ENCODE assay signal across 10 mouse cellular contexts in the genomic region with DNA sequence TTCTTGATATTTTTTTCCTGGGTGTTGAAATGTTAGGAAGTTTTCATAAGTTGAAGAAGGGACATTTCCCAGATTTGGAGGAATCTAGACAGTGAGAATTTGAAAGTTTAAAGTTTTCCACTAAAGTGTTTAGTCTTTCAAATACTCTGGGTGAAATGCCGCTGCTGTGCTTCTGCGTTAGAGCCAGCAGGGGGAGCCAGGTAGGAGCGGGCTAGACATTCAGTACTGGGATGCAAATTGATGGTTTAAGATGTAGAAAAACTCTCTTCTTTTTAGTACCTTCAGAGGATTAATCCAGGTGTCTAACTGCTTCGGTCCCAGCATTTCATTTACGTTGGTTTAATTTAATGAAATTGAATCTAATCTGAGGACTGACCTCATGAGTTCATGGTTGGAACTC.
DNase-seq lines count a peak whose midpoint lies in the region; TF ChIP-seq lines count a peak whose summit lies in the region.
"Had no signal": no experiment of that assay in that cellular context is flagged by ENCODE, and none has a peak within 500 bp of the region (broad histone marks: within the 10 kb centered on the region; RNA-seq: fewer than 3 reads in every experiment).

No protein-coding gene starts in this region.

- TF ChIP-seq CTCF in testis, adult 2 months (IDR thresholded peaks at IDR 0.05; ENCODE audit: control insufficient read depth, insufficient read depth, insufficient replicate concordance, low read depth, low read length): peak; percentile 68; the same call in 1 of the 2 replicates

- no peak overlapping the region for H3K27ac ChIP-seq in testis, adult 2 months (ENCODE audit: control insufficient read depth, insufficient read depth, low read depth, low read length)
- H3K27ac ChIP-seq: embryonic facial prominence, embryonic 15.5 days; macrophage had no signal

- no peaks in the 10 kb centered on the region for H3K4me1 ChIP-seq in testis, adult 2 months (ENCODE audit: control insufficient read depth, insufficient read depth, low read length)
- H3K4me1 ChIP-seq: embryonic facial prominence, embryonic 15.5 days had no signal

- H3K27me3 ChIP-seq in testis, adult 2 months (ENCODE audit: control insufficient read depth, insufficient read depth, low read length): no peaks in the 10 kb centered on the region
- H3K27me3 ChIP-seq: embryonic facial prominence, embryonic 15.5 days had no signal

- TF ChIP-seq POLR2A in testis, adult 2 months (IDR thresholded peaks at IDR 0.05; ENCODE audit: control insufficient read depth, low read depth, low read length): no peak

- intact Hi-C loops in gastrocnemius, postnatal 36 days (cut with DNase I): loop anchor here (10.0 kb wide), 1 partner anchor 173 kb away; no protein-coding TSS in a partner anchor

- H3K4me3 ChIP-seq in testis, adult 2 months (ENCODE audit: control insufficient read depth, low read depth, low read length): no peak overlapping the region
- H3K4me3 ChIP-seq: embryonic facial prominence, embryonic 15.5 days had no signal

- no peaks in the 10 kb centered on the region for H3K36me3 ChIP-seq in testis, adult 2 months (ENCODE audit: control insufficient read depth, insufficient read depth, low read length)
- H3K36me3 ChIP-seq: embryonic facial prominence, embryonic 15.5 days had no signal

- peak; percentile 30 for DNase-seq in gastrocnemius, postnatal 10 days
- DNase-seq in gastrocnemius, postnatal 36 days: no peak
- DNase-seq in 416B (ENCODE audit: low read depth): peak; percentile 47
- peak; percentile 51 for DNase-seq in T-cell, adult 2 months (ENCODE audit: low spot score)
- DNase-seq in embryo, embryonic 10.5 days (ENCODE audit: low spot score): peak; percentile 65
- DNase-seq in kidney, postnatal 4 days: peak; percentile 66
- DNase-seq in lung, postnatal 25 days (ENCODE audit: low spot score): peak; percentile 35

Comparison
In these comparisons a context has a peak if more than half of its experiments do, and no peak if none do; other contexts are left out.
1. DNase-seq: peak in gastrocnemius, postnatal 10 days (single experiment), 416B (single experiment), T-cell, adult 2 months (single experiment), embryo, embryonic 10.5 days (single experiment), kidney, postnatal 4 days (2 of 2) and lung, postnatal 25 days (single experiment); none in gastrocnemius, postnatal 36 days (0 of 2).